Mouse (Mus musculus) skeletal muscle tissue, postnatal 0 days (tissue): ENCODE data around the gene Fam89a. TPM values are rescaled to one million over a fixed set of nuclear protein-coding genes. Genes with fewer than 3 reads are reported as not detected.

Experiments used
- polyA plus RNA-seq: library from polyadenylated mRNA; unstranded; fragments of >200 nt; fragmentation: Nextera tagmentation; extraction: Ambion mirVana; gene quantifications from 2 replicates; pipeline ENCODE4 v1.2.1, GENCODE M21; 2015

Fam89a gene
- polyA plus RNA-seq = 0.64 and 2.0 TPM in 2 replicates

GRCm38 (mm10) chr8:124751709-124752173, at the start of gene Fam89a:
Fam89a (minus strand) TSS chr8:124751832.

GRCm38 (mm10) chr8:124792708-124793107, 41.1 kb upstream of the Fam89a start, which contains the start of gene Trim67:
Trim67 (plus strand) TSS chr8:124793092.

GRCm38 (mm10) chr8:124721862-124722515, 29.6 kb downstream of the Fam89a start, which contains the start of the genes Ttc13 and Arv1:
Ttc13 (minus strand) TSS chr8:124721983.
Arv1 (plus strand) TSS chr8:124722139.

Other genes with a start within 250 kb of the Fam89a start
- 22.5 and 23.2 TPM in 2 replicates for gene Cog2, start 231.1 kb downstream of the Fam89a start, polyA plus RNA-seq
- gene Agt, start 182.1 kb downstream of the Fam89a start, polyA plus RNA-seq = 52.0 and 94.9 TPM in 2 replicates
- 0.14 and 0.33 TPM in 2 replicates for gene Capn9, start 175.7 kb downstream of the Fam89a start, polyA plus RNA-seq
- gene 2310022B05Rik, start 88.5 kb downstream of the Fam89a start, polyA plus RNA-seq = 14.7 and 17.0 TPM in 2 replicates
- gene Ttc13, start 29.8 kb downstream of the Fam89a start, polyA plus RNA-seq = 19.0 and 20.0 TPM in 2 replicates
- gene Arv1, start 29.7 kb downstream of the Fam89a start, polyA plus RNA-seq = 6.9 and 7.2 TPM in 2 replicates
- 0.04 and 0.07 TPM in 2 replicates for gene Trim67, start 41.3 kb upstream of the Fam89a start, polyA plus RNA-seq
- 103 and 107 TPM in 2 replicates for gene Gnpat, start 111.2 kb upstream of the Fam89a start, polyA plus RNA-seq
- gene 2810004N23Rik, start 111.3 kb upstream of the Fam89a start, polyA plus RNA-seq = 42.7 and 43.1 TPM in 2 replicates
- gene Exoc8, start 145.9 kb upstream of the Fam89a start, polyA plus RNA-seq = 3.7 and 3.9 TPM in 2 replicates
- gene Sprtn, start 146.1 kb upstream of the Fam89a start, polyA plus RNA-seq = 3.9 and 5.2 TPM in 2 replicates
- 10.0 TPM in 2 replicates for gene Egln1, start 197.5 kb upstream of the Fam89a start, polyA plus RNA-seq